8 mouse cellular contexts compared by ENCODE assay signal in the genomic region with DNA sequence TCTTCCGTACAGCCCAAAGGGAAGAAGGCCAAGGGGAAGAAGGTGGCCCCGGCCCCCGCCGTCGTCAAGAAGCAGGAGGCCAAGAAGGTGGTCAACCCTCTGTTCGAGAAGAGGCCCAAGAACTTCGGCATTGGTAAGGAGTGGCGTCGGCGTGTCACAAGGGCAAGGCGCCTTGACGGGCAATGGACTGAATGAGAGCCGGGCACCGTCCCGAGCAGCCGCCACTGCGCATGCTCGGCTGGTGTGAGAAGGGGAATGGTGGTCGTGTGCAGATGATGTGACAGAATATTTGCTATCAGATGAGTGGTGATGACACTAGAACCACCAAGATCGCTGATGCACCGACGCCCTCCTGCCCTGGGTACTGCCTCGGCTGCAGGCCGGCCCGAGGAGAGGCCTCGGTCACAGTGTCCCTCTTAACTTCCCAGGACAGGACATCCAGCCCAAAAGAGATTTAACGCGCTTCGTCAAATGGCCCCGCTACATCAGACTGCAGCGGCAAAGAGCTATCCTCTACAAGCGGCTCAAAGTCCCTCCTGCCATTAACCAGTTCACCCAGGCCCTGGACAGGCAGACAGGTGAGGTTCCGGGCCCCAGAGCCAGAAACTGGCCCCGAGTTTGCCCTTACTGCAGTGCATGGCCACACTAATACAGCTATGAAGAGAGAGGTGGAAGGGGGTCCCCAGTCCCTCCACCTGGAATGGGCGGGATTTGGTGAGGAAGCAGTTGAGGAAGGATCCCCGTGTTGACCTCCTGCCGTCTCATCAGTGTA. TPM values are rescaled to one million over a fixed set of nuclear protein-coding genes. Genes with fewer than 3 reads are reported as not detected.
A peak's percentile ranks its signal among the peaks of the same experiment; 100 is the strongest.
DNase-seq lines count a peak whose midpoint lies in the region; ATAC-seq and TF ChIP-seq lines count a peak whose summit lies in the region.

No protein-coding gene starts in this region.

- H3K27ac ChIP-seq in heart, embryonic 13.5 days (replicated peaks) = peak overlapping the region; percentile 94
- peak overlapping the region; percentile 86 for H3K27ac ChIP-seq in limb, embryonic 11.5 days (replicated peaks; ENCODE audit: low read depth, low read length)
- peak overlapping the region; percentile 98 for H3K27ac ChIP-seq in midbrain, embryonic 10.5 days (replicated peaks)
- peak overlapping the region; percentile 88 for H3K27ac ChIP-seq in stomach, postnatal 0 days (replicated peaks)

- H3K4me3 ChIP-seq in heart, embryonic 13.5 days = peak overlapping the region; percentile 96
- H3K4me3 ChIP-seq in limb, embryonic 11.5 days (ENCODE audit: low read depth, low read length) = peak overlapping the region; percentile 90
- peak overlapping the region; percentile 93 for H3K4me3 ChIP-seq in midbrain, embryonic 10.5 days
- peak overlapping the region; percentile 76 for H3K4me3 ChIP-seq in stomach, postnatal 0 days (ENCODE audit: low read depth, low read length)

- peaks cover 58% of the 10 kb centered on the region for H3K36me3 ChIP-seq in heart, embryonic 13.5 days
- peaks cover 27% of the 10 kb centered on the region for H3K36me3 ChIP-seq in limb, embryonic 11.5 days (ENCODE audit: control insufficient read depth, insufficient read depth, low read length)
- H3K36me3 ChIP-seq in midbrain, embryonic 10.5 days = peaks cover 67% of the 10 kb centered on the region
- peaks cover 20% of the 10 kb centered on the region for H3K36me3 ChIP-seq in stomach, postnatal 0 days (ENCODE audit: control insufficient read depth, insufficient read depth, low read length)

- intact Hi-C loops in gastrocnemius, postnatal 36 days (cut with DNase I) = no loop called here

- no peaks in the 10 kb centered on the region for H3K9me3 ChIP-seq in heart, embryonic 13.5 days
- H3K9me3 ChIP-seq in limb, embryonic 11.5 days (ENCODE audit: control insufficient read depth, low read length) = no peaks in the 10 kb centered on the region
- no peaks in the 10 kb centered on the region for H3K9me3 ChIP-seq in midbrain, embryonic 10.5 days (replicated peaks)
- no peaks in the 10 kb centered on the region for H3K9me3 ChIP-seq in stomach, postnatal 0 days (ENCODE audit: control insufficient read depth, low read length)

- under 1% methylated on average over 37 of the region's 37 CpGs for WGBS in heart, embryonic 13.5 days
- 1% methylated on average over 37 of the region's 37 CpGs for WGBS in limb, embryonic 11.5 days
- WGBS in midbrain, embryonic 10.5 days = under 1% methylated on average over 37 of the region's 37 CpGs
- WGBS in stomach, postnatal 0 days = under 1% methylated on average over 37 of the region's 37 CpGs

- no peak for TF ChIP-seq EP300 in stomach, postnatal 0 days (optimal IDR thresholded peaks at IDR 0.05)

- ATAC-seq in CD4-positive, CD25-positive, alpha-beta regulatory T cell, adult 4 months = peak; percentile 33
- ATAC-seq in heart, embryonic 13.5 days (ENCODE audit: extremely low read depth, insufficient number of reproducible peaks, low FRiP score, low TSS enrichment) = peak; percentile 35; the same call in 1 of the 2 replicates
- peak; percentile 7; the same call in 1 of the 2 replicates for ATAC-seq in limb, embryonic 11.5 days (ENCODE audit: insufficient number of reproducible peaks, low FRiP score, low TSS enrichment, low read depth)
- peak; percentile 30 for ATAC-seq in stomach, postnatal 0 days (ENCODE audit: low FRiP score, low TSS enrichment)

- peak overlapping the region; percentile 100 for H3K9ac ChIP-seq in heart, embryonic 13.5 days
- H3K9ac ChIP-seq in limb, embryonic 11.5 days (ENCODE audit: low read length) = peak overlapping the region; percentile 98
- H3K9ac ChIP-seq in stomach, postnatal 0 days (ENCODE audit: low read length) = peak overlapping the region; percentile 95

- H3K4me2 ChIP-seq in heart, embryonic 13.5 days = peak overlapping the region; percentile 86
- peak overlapping the region; percentile 93 for H3K4me2 ChIP-seq in limb, embryonic 11.5 days (ENCODE audit: low read depth, severe bottlenecking)
- H3K4me2 ChIP-seq in stomach, postnatal 0 days (replicated peaks; ENCODE audit: low read depth) = peak overlapping the region; percentile 92

- H3K4me1 ChIP-seq in heart, embryonic 13.5 days = peaks cover 56% of the 10 kb centered on the region
- peaks cover 21% of the 10 kb centered on the region for H3K4me1 ChIP-seq in limb, embryonic 11.5 days (ENCODE audit: control insufficient read depth, insufficient read depth, low read length)
- peaks cover 56% of the 10 kb centered on the region for H3K4me1 ChIP-seq in midbrain, embryonic 10.5 days
- H3K4me1 ChIP-seq in stomach, postnatal 0 days (replicated peaks; ENCODE audit: control insufficient read depth, insufficient read depth) = peaks cover 2% of the 10 kb centered on the region

- peak; percentile 69 for DNase-seq in gastrocnemius, postnatal 10 days
- DNase-seq in gastrocnemius, postnatal 36 days = no peak
- DNase-seq in cerebellum, adult 9-10 months = peak; percentile 50
- DNase-seq in limb, embryonic 11.5 days (ENCODE audit: low spot score) = peak; percentile 74
- no peak for DNase-seq in midbrain, embryonic 10.5 days (ENCODE audit: low spot score)
- peak; percentile 70 for DNase-seq in stomach, postnatal 0 days (ENCODE audit: low spot score)

- no peak for TF ChIP-seq CTCF in stomach, postnatal 0 days (IDR thresholded peaks at IDR 0.05; ENCODE audit: low read depth)

- H3K27me3 ChIP-seq in heart, embryonic 13.5 days (replicated peaks) = no peaks in the 10 kb centered on the region
- no peaks in the 10 kb centered on the region for H3K27me3 ChIP-seq in limb, embryonic 11.5 days (ENCODE audit: control insufficient read depth, insufficient read depth, low read length)
- H3K27me3 ChIP-seq in midbrain, embryonic 10.5 days (ENCODE audit: low read depth, poor library complexity, severe bottlenecking) = no peaks in the 10 kb centered on the region
- H3K27me3 ChIP-seq in stomach, postnatal 0 days (ENCODE audit: control insufficient read depth, insufficient read depth, low read length) = no peaks in the 10 kb centered on the region

RNA-seq across cellular contexts. Expression of gene Rpl7a, which starts 0.6 kb away (rescaled TPM):
- 100 to 1,000 TPM; 415 to 419 TPM for total RNA-seq in gastrocnemius, postnatal 10 days (2021)
- total RNA-seq in gastrocnemius, postnatal 36 days (2021) = 100 to 1,000 TPM; 206 to 267 TPM
- 1,000 to 10,000 TPM in 1 of 2 experiments, 100 to 1,000 TPM in 1; 646 to 1,008 TPM for polyA plus RNA-seq in CD4-positive, CD25-positive, alpha-beta regulatory T cell, adult 4 months (2017; shearing (Covaris generic))
- 364 and 394 TPM in 2 replicates for polyA plus RNA-seq in heart, embryonic 13.5 days (2015; fragmentation: Nextera tagmentation; extraction: Ambion mirVana)
- polyA plus RNA-seq in limb, embryonic 11.5 days (2014; fragmentation: Nextera tagmentation; extraction: Ambion mirVana) = 757 and 772 TPM in 2 replicates
- 595 and 683 TPM in 2 replicates for polyA plus RNA-seq in midbrain, embryonic 10.5 days (2016; fragmentation: Nextera tagmentation; extraction: Ambion mirVana)
- polyA plus RNA-seq in stomach, postnatal 0 days (2015; fragmentation: Nextera tagmentation; extraction: Ambion mirVana) = 477 and 505 TPM in 2 replicates

RNA-seq across cellular contexts. Expression of gene Med22, which starts 0.7 kb away (rescaled TPM):
- 10 to 100 TPM; 21.9 to 22.8 TPM for total RNA-seq in gastrocnemius, postnatal 10 days (2021)
- 10 to 100 TPM; 14.4 to 17.2 TPM for total RNA-seq in gastrocnemius, postnatal 36 days (2021)
- 10 to 100 TPM; 10.6 to 19.6 TPM for polyA plus RNA-seq in CD4-positive, CD25-positive, alpha-beta regulatory T cell, adult 4 months (2017; shearing (Covaris generic))
- 37.8 and 41.2 TPM in 2 replicates for polyA plus RNA-seq in heart, embryonic 13.5 days (2015; fragmentation: Nextera tagmentation; extraction: Ambion mirVana)
- 46.7 and 50.7 TPM in 2 replicates for polyA plus RNA-seq in limb, embryonic 11.5 days (2014; fragmentation: Nextera tagmentation; extraction: Ambion mirVana)
- polyA plus RNA-seq in midbrain, embryonic 10.5 days (2016; fragmentation: Nextera tagmentation; extraction: Ambion mirVana) = 122 and 137 TPM in 2 replicates
- polyA plus RNA-seq in stomach, postnatal 0 days (2015; fragmentation: Nextera tagmentation; extraction: Ambion mirVana) = 22.5 and 23.9 TPM in 2 replicates

RNA-seq across cellular contexts. Expression of gene Surf2, which starts 5.0 kb away (rescaled TPM):
- total RNA-seq in gastrocnemius, postnatal 10 days (2021) = 10 to 100 TPM; 14.0 to 15.4 TPM
- 10 to 100 TPM; 10.7 to 12.3 TPM for total RNA-seq in gastrocnemius, postnatal 36 days (2021)
- 10 to 100 TPM; 51.4 to 64.4 TPM for polyA plus RNA-seq in CD4-positive, CD25-positive, alpha-beta regulatory T cell, adult 4 months (2017; shearing (Covaris generic))
- 31.5 and 35.6 TPM in 2 replicates for polyA plus RNA-seq in heart, embryonic 13.5 days (2015; fragmentation: Nextera tagmentation; extraction: Ambion mirVana)
- polyA plus RNA-seq in limb, embryonic 11.5 days (2014; fragmentation: Nextera tagmentation; extraction: Ambion mirVana) = 42.2 and 45.1 TPM in 2 replicates
- polyA plus RNA-seq in midbrain, embryonic 10.5 days (2016; fragmentation: Nextera tagmentation; extraction: Ambion mirVana) = 53.6 and 58.6 TPM in 2 replicates
- 26.2 and 26.5 TPM in 2 replicates for polyA plus RNA-seq in stomach, postnatal 0 days (2015; fragmentation: Nextera tagmentation; extraction: Ambion mirVana)

RNA-seq across cellular contexts. Expression of gene Surf1, which starts 5.2 kb away (rescaled TPM):
- total RNA-seq in gastrocnemius, postnatal 10 days (2021) = 10 to 100 TPM; 33.3 to 37.6 TPM
- total RNA-seq in gastrocnemius, postnatal 36 days (2021) = 10 to 100 TPM; 35.5 to 38.8 TPM
- 100 to 1,000 TPM; 100 to 116 TPM for polyA plus RNA-seq in CD4-positive, CD25-positive, alpha-beta regulatory T cell, adult 4 months (2017; shearing (Covaris generic))
- polyA plus RNA-seq in heart, embryonic 13.5 days (2015; fragmentation: Nextera tagmentation; extraction: Ambion mirVana) = 43.4 and 44.3 TPM in 2 replicates
- polyA plus RNA-seq in limb, embryonic 11.5 days (2014; fragmentation: Nextera tagmentation; extraction: Ambion mirVana) = 45.0 and 47.8 TPM in 2 replicates
- polyA plus RNA-seq in midbrain, embryonic 10.5 days (2016; fragmentation: Nextera tagmentation; extraction: Ambion mirVana) = 47.8 and 53.0 TPM in 2 replicates
- 64.7 and 68.2 TPM in 2 replicates for polyA plus RNA-seq in stomach, postnatal 0 days (2015; fragmentation: Nextera tagmentation; extraction: Ambion mirVana)

RNA-seq across cellular contexts. Expression of gene Surf6, which starts 8.5 kb away (rescaled TPM):
- total RNA-seq in gastrocnemius, postnatal 10 days (2021) = 10 to 100 TPM; 12.9 to 14.7 TPM
- 10 to 100 TPM in 1 of 2 experiments, 1 to 10 TPM in 1; 9.1 to 11.1 TPM for total RNA-seq in gastrocnemius, postnatal 36 days (2021)
- 10 to 100 TPM; 27.3 to 56.2 TPM for polyA plus RNA-seq in CD4-positive, CD25-positive, alpha-beta regulatory T cell, adult 4 months (2017; shearing (Covaris generic))
- 12.8 and 13.2 TPM in 2 replicates for polyA plus RNA-seq in heart, embryonic 13.5 days (2015; fragmentation: Nextera tagmentation; extraction: Ambion mirVana)
- 15.2 and 16.9 TPM in 2 replicates for polyA plus RNA-seq in limb, embryonic 11.5 days (2014; fragmentation: Nextera tagmentation; extraction: Ambion mirVana)
- 32.9 and 35.2 TPM in 2 replicates for polyA plus RNA-seq in midbrain, embryonic 10.5 days (2016; fragmentation: Nextera tagmentation; extraction: Ambion mirVana)
- polyA plus RNA-seq in stomach, postnatal 0 days (2015; fragmentation: Nextera tagmentation; extraction: Ambion mirVana) = 12.5 and 12.8 TPM in 2 replicates

Comparison
In these comparisons a context has a peak if more than half of its experiments do, and no peak if none do; other contexts are left out.
1. DNase-seq: peak in gastrocnemius, postnatal 10 days (single experiment), cerebellum, adult 9-10 months (single experiment), limb, embryonic 11.5 days (single experiment) and stomach, postnatal 0 days (single experiment); none in gastrocnemius, postnatal 36 days (0 of 2) and midbrain, embryonic 10.5 days (single experiment).
2. Peak in every context shown above with its lines, with median percentiles within 50 percentile points of each other: ATAC-seq, H3K27ac ChIP-seq, H3K4me2 ChIP-seq, H3K4me3 ChIP-seq and H3K9ac ChIP-seq.